Mouse (Mus musculus) granulocyte monocyte progenitor cell, adult 5-6 weeks (primary cell): ENCODE results near the gene Cmss1. TPM values are rescaled to one million over a fixed set of nuclear protein-coding genes. Genes with fewer than 3 reads are reported as not detected.

ENCODE experiments used
- ATAC-seq: replicated peaks from 2 replicates; pipeline ENCODE4 v1.8.0; 2016; ENCODE audit warnings: mild to moderate bottlenecking, moderate TSS enrichment, inconsistent platforms; ENCODE audit not compliant: poor library complexity, severe bottlenecking
- total RNA-seq, 2 experiments: library from RNA; stranded (forward) in 1 of 2; stranded (reverse) in 1 of 2; fragments of 200-712, 200-1000 nt in 1 of 2; fragments of >200 nt in 1 of 2; fragmentation: Nextera tagmentation in 1 of 2; gene quantifications; 2 replicates each; pipeline ENCODE4 v1.2.3; 2014 to 2017

Cmss1 gene
- total RNA-seq, 2 experiments from 2014 or later, result 42.6 to 72.4 TPM

DNA sequence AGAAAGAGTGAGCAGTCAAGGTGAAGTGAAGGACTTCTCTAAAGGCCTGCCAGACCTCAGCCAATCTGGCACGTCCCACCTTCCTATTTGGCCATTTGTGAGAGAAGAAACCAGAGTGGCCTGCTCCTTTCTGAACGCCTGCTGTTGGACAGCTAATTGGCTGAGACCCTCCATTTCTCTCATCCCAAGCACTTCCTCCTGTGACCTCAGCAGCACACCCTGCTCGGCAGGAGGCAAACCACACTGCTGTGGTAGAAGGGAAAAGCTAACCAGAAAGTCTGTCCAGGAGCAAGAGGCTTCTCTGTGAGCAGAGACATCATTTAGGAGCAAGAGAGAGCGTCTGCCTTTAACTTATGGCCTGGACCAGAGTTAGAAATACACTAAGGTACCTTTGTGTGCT, 289.5 kb downstream of the Cmss1 start:
- peak; percentile 92 for ATAC-seq

DNA sequence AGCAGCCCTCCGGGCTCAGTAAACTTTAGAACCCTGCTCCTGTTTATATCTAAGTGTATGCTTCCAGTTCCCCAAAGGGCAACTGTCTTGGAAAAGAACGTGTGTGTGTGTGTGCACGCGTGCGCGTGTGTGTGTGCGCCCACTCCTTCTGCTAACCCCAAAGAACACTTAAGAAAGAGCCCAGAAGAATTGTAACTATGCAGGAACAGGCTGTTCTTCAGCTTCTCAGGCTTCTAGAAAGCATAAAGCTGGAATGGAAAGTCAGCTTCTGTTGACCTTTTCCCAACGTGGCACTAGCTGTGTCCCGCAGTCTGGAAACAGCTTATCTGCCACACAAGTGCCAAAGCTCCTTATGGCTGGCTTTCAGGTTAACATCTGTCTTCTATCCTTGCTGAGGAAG, 291.6 kb downstream of the Cmss1 start:
- ATAC-seq, result no peak

DNA sequence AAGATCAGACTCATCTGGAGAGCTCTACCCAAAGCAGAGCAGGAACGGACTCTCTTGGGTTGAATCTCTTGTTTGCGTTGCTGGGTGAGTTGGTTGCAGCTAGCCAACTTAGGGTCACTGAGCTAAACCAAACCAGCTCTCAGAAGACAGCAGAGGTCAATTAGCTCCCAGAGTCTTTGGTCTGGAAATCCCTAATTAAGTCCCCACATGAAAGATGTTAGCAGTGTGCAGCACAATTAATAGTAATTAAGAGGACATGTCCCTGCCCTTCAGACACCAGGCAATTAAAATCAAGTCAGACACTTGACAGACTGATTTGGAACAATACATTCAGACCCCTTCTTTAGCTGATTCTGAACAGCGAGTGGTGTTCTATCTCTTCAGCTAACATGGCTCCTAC, 292.4 kb downstream of the Cmss1 start:
- no peak for ATAC-seq

DNA sequence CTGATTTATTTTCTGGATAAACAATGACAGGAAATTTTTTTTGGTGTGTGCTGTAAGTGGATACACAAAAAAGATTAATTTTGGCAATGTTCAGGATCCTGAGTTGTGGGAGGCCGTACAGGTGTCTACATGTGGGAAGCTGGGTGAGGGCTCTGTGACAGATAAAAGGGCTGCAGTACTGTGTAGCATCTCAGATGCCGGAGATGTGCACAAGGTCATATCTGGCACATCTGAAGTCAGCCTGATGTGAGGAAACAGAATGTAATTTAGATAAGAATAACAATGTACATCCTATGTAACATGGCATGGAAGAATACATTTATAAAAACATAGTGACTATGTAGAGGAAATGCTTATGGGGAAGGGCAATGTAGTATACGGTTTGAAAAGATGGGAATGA, 293.2 kb downstream of the Cmss1 start:
- no peak for ATAC-seq

DNA sequence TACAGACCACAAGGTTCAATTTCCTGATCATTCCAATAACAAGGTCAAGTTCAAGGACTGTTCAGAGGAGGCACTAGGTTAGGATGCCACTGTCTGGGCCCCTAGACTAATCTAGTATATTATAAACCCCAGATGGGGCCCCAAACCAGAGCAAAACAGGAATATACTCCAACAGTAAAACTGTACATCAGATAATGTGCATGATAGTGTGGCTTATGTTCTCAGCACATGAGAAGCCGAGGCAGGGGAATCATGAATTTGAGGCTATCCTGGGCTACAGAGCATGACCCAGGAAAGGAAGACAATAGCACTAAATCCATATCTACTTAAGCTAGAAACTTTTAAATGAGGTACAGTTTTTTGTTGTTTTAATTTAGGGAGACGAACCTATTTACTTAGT, 294.5 kb downstream of the Cmss1 start:
- ATAC-seq, result no peak

GRCm38 (mm10) chr16:57305463-57305862, 301.2 kb downstream of the Cmss1 start:
- ATAC-seq, result no peak

DNA sequence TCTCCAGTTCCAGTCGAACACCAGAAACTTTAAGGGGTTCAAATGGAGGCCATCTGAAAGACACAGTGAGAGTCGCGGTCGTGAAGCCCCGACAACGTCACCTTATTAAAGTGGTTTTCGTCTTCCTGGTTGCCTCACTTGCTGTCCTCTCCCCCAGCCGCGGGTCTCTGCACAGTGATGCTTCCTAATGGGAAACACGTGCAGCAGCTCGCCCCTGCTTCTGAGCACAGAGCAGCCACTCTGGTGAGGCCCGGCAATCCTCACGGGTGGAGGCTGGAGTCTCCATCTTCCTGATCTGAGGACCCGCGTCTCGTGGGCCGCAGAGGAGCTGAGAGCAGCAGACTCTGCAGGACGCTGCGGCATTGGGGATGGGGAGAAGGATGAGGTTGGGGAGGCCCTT, 302.9 kb downstream of the Cmss1 start:
- no peak for ATAC-seq

- ATAC-seq, result no peak
Observed at GRCm38 (mm10) chr16:57302792-57303698, 303.6 kb downstream of the Cmss1 start.

DNA sequence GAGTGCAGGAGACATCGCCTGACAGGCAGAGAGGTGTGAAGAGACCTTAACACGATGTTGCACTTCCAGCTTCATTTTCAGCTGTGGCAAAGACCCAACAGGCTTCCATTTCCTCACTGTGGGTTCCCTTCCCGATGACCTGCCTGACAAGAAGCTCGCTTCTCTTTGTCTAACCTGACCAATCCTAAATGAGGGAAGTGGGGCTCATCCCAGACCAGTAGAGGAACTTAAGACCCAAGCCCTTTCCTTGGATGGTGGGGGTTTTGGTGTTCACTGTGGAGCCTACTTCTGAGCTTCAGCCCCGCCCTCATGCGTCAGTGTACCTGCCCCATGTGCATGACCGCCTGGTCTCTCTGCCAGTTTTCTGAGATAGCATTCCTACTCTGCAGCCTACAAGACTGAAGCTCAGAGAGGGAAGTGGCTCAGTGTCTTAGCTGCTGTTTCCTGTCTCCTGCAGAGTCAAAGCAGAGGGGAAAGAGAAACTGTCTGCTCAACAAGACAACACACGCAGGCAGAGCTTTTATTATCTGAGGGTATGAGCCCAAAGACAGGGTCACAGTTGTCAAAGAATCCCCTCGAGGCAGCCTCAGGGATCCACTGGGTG, 305.1 kb downstream of the Cmss1 start:
- ATAC-seq, result peak; percentile 90

DNA sequence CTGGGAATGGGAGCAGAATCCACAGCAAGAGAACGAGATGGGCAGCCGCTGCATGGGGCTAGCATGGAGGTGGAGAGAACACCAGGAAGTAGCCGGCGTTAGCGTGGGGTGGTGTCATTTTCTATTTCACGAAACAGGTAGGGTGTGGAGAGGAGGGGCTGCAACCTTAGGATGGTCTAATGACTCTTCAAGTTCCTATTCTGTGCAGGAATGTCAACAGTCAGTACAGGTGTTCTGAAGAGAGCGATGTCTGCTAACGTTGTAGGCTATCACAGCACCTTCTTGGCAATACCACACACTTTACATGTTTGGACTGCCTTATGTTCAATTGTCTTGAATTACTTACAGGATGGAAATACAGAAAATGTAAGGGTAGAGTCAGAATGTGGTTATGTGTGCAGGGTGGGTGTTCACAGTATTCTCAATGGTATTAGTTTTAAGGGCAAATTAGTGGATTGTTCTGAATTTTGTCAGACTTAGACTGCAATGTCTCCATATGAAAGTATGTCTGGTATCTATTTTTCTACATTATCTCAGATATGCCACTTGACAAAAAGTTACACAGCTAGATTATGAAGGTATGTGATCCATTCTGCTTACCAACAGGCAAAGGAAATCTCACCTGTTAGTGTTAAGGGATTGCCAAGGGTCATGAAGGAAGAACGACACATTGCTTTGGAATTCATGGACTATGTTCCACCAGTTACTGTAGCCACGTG, 311.3 kb downstream of the Cmss1 start:
- no peak for ATAC-seq

DNA sequence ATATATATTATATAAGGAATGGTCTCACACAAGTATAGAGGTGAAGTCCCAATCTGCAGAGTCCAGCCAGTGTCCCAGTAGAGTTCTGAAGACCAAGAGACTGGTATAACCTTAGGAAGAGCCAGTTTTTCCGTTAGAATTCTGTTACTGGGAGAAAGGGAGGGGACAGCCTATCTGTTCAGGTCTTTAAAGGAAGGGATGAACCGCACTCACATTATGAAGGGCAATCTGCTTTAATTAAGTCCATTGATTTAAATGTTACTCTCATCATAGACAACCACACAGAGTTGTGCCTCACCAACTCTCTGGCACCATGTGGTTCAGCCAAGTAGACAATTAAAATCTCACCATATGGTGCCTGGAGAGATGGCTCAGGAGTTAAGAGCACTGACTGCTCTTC, 313.9 kb downstream of the Cmss1 start, which contains the start of gene Tmem30c:
Gene Tmem30c (minus strand): TSS at position 101 of the 400 bp plus-strand sequence.
- no peak for ATAC-seq

- ATAC-seq, result no peak
Observed at GRCm38 (mm10) chr16:57292296-57292695, 314.4 kb downstream of the Cmss1 start.

GRCm38 (mm10) chr16:57291696-57292095, 315.0 kb downstream of the Cmss1 start:
- ATAC-seq, result no peak

DNA sequence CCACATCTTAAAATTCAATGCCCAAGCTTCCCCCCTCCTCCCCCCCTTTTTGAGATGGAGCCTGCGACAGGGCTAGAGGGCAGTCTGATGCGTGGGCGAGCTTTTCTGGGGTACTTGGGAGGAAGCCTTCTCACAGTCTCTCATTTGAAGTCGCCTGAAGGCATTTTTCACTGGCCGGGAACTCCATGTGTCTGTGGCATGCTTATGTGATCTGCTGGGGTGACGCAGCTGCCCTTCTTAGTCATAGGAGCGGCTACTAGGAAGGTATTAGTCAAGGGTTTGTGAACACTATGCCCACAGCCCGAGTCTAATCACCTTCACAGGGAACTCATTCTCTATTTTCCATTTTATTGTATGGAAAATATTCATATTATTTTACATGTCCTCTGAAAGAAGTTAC, 325.2 kb downstream of the Cmss1 start:
- no peak for ATAC-seq

DNA sequence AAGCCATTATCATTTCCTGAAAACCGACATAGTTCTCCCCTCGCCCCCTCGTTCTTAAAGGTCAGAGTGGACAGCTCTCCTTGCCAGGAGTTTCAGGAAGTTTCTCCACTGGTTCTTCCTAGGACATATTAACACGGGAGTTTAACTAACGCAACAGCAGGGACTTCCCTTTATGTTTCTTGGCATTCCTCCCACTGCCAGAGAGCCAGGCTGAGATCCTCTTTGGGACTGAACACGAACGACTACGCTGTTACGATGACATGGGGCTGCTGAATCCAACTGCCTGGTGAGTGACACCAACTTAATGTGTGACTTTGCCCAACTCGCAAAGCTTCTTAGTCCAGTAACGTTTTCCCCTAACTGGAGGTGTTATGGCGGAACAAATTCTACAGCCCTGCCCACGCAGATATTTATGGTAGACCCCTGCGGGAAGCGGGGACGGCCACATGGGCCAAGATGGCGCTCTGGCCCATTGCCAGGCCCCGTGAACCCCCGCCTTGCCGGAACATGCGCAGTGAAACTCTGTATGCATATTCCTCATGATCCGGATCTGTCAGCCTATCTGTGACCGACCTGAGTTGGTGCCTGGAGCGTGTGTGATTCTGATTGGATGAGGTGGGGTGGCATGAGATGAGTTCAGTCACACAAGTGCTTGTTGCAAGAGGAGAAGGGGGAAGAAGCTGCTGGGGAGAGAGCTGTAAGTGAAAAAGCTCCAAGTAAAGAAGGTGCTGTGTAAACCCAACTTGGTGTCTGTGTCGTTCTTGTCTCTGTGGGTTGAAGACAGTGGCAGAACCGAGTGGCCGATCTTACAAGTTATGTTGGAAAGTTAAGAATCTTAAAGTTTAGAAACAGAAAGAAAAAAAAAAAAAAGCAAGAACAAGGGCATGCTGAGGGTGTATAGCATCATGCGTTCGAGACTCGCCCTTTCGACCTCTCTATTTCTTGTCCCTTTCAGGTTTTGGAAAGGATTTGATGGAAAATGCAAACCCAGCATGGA, 326.1 kb downstream of the Cmss1 start:
- ATAC-seq, result peak; percentile 94

- no peak for ATAC-seq
Observed at GRCm38 (mm10) chr16:57278976-57279626, 327.6 kb downstream of the Cmss1 start.

- ATAC-seq, result no peak
Observed at GRCm38 (mm10) chr16:57269751-57270150, 336.9 kb downstream of the Cmss1 start.

DNA sequence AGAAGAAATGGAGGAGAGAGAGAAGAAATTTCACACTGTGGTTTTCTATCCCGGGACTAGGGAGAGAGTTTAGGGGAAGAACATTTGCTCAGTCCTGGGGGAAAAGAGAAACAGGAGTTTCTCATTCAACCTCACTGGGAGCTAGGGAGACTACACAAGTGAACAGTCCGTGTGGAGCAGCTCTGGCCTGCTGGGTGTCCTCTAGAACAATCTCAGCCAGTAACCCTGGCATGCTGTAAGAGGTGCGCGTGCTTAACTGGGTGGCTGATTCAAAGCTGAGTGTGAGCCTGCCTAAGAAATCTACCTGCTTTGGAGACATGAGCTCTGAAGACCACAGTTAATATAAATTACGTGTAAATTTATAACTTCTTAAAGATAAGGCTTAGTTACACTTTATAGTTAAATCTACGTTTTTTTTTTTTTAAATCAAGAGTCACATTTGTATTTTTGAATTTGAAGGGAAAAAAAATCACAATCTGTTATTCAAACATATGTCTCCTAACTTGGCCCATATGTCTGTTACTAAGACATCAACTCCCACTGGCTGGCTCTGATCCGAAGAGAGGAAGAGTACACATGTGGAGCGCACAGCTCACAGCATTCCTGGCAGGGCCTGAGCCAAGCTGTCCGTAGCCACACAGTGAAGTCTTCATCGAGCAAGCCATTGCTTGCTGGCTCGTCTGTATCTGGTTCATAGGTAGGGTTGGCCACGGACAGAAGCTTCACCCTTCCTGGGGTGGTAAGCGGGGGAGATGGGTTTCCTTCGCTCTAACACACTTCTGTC, 338.4 kb downstream of the Cmss1 start:
- ATAC-seq, result no peak

- ATAC-seq, result no peak
Observed at GRCm38 (mm10) chr16:57267068-57267467, 339.6 kb downstream of the Cmss1 start.
